Mouse (Mus musculus): ENCODE measurements around the gene Fndc9. TPM values are rescaled to one million over a fixed set of nuclear protein-coding genes. Genes with fewer than 3 reads are reported as not detected.

Gene Fndc9
- polyA plus RNA-seq, 1 experiment, result not detected

DNA sequence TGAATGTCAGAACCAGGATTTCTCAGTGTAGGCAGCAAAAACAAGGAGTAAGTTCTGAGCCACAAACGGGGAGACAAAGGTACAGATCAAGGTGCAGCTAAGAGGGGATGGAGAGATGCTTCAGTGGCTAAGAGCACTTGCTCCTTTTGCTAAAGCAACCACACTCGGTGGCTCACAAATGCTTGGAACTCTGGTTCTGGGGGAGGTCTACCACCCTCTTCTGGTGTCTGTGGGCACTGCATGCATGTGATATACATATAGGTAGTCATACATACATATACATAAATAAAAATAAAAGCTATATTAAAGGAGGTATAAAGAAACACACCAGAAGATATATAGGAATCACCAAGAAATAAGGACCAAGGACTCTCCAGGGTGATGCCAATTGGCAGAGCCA lies 11.8 kb upstream of the Fndc9 start:
- Histone ChIP-seq H3K27ac (ENCODE audit: insufficient read depth, low read depth, low read length) (no peak overlapping the region), H3K4me3 (ENCODE audit: insufficient read depth, low read depth, low read length) (no peak overlapping the region), H3K4me1 (ENCODE audit: control insufficient read depth, insufficient read depth, low read length) (peaks cover 23% of the 10 kb centered on the region)
- WGBS, result 67% methylated on average over 2 of the region's 2 CpGs
- TF ChIP-seq POLR2A (IDR thresholded peaks at IDR 0.05; ENCODE audit: insufficient read depth, low read depth, low read length) (no peak), CTCF (IDR thresholded peaks at IDR 0.05; ENCODE audit: insufficient read depth, low read depth, low read length) (no peak)

- 60% methylated on average over 5 of the region's 5 CpGs for WGBS
- no peak overlapping the region for H3K27ac ChIP-seq (ENCODE audit: insufficient read depth, low read depth, low read length)
- H3K4me3 ChIP-seq (ENCODE audit: insufficient read depth, low read depth, low read length), result no peak overlapping the region
- no peak for TF ChIP-seq POLR2A (IDR thresholded peaks at IDR 0.05; ENCODE audit: insufficient read depth, low read depth, low read length)
- TF ChIP-seq CTCF (IDR thresholded peaks at IDR 0.05; ENCODE audit: insufficient read depth, low read depth, low read length), result no peak
- H3K4me1 ChIP-seq (ENCODE audit: control insufficient read depth, insufficient read depth, low read length), result peaks cover 14% of the 10 kb centered on the region
Observed at GRCm38 (mm10) chr11:46225345-46225744, 10.0 kb upstream of the Fndc9 start.

DNA sequence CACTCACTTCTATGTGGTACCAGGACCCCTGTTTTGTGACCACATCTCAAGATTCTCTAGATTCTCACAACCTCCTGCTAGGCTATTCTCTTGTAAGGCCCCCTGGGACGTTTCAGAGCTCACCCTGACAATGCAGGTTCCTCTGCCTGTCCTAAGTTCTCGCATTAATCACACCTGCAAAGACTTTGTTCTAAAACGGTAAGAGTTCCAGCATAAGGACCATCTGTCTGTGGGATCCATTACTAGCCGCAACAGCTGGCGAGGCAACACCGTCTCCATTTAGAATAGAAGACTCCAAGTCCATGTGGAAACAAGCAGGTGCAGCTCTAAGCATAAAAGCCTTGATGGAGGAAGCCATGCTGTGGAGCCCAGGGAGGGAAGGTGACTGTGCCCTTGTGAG lies 5.1 kb upstream of the Fndc9 start:
- Histone ChIP-seq H3K4me1 (ENCODE audit: control insufficient read depth, insufficient read depth, low read length) (peaks cover 14% of the 10 kb centered on the region), H3K4me3 (ENCODE audit: insufficient read depth, low read depth, low read length) (no peak overlapping the region), H3K27ac (ENCODE audit: insufficient read depth, low read depth, low read length) (no peak overlapping the region)
- TF ChIP-seq POLR2A (IDR thresholded peaks at IDR 0.05; ENCODE audit: insufficient read depth, low read depth, low read length) (no peak), CTCF (IDR thresholded peaks at IDR 0.05; ENCODE audit: insufficient read depth, low read depth, low read length) (no peak)
- WGBS, result 66% methylated on average over 6 of the region's 6 CpGs

- 89% methylated on average over 4 of the region's 4 CpGs for WGBS
- TF ChIP-seq POLR2A (IDR thresholded peaks at IDR 0.05; ENCODE audit: insufficient read depth, low read depth, low read length), result no peak
- no peak for TF ChIP-seq CTCF (IDR thresholded peaks at IDR 0.05; ENCODE audit: insufficient read depth, low read depth, low read length)
- no peak overlapping the region for H3K27ac ChIP-seq (ENCODE audit: insufficient read depth, low read depth, low read length)
- peaks cover 17% of the 10 kb centered on the region for H3K4me1 ChIP-seq (ENCODE audit: control insufficient read depth, insufficient read depth, low read length)
- H3K4me3 ChIP-seq (ENCODE audit: insufficient read depth, low read depth, low read length), result no peak overlapping the region
Observed at GRCm38 (mm10) chr11:46232803-46233202, 2.5 kb upstream of the Fndc9 start.

DNA sequence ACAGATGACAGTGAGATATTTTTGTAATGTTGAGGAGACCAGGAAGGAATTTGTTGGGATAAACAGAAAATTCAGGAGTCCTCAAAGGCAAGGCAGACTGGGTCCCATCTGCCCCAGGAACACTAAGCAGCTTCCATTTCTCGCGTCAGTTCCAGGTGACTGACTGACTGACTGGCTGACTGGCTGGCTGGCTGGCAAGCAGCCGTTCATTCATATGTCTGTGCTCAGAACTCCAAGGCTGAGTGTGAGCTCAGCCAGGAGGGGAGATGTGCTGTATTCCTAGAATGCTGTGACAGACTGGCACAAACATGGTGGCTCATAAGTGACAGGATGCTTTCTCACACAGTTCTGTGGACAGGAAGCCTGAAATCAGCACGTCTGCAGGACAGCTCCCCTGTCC lies 1.4 kb upstream of the Fndc9 start:
- no peak for TF ChIP-seq POLR2A (IDR thresholded peaks at IDR 0.05; ENCODE audit: insufficient read depth, low read depth, low read length)
- no peak for TF ChIP-seq CTCF (IDR thresholded peaks at IDR 0.05; ENCODE audit: insufficient read depth, low read depth, low read length)
- 67% methylated on average over 4 of the region's 4 CpGs for WGBS
- no peak overlapping the region for H3K27ac ChIP-seq (ENCODE audit: insufficient read depth, low read depth, low read length)
- H3K4me3 ChIP-seq (ENCODE audit: insufficient read depth, low read depth, low read length), result no peak overlapping the region
- H3K4me1 ChIP-seq (ENCODE audit: control insufficient read depth, insufficient read depth, low read length), result peaks cover 12% of the 10 kb centered on the region

- 37% methylated on average over 4 of the region's 4 CpGs for WGBS
Observed at GRCm38 (mm10) chr11:46236976-46237375, 1.6 kb downstream of the Fndc9 start.

GRCm38 (mm10) chr11:46241150-46241673 lies 5.9 kb downstream of the Fndc9 start:
- Histone ChIP-seq H3K4me1 (ENCODE audit: control insufficient read depth, insufficient read depth, low read length) (peaks cover 17% of the 10 kb centered on the region), H3K27ac (ENCODE audit: insufficient read depth, low read depth, low read length) (no peak overlapping the region), H3K4me3 (ENCODE audit: insufficient read depth, low read depth, low read length) (no peak overlapping the region)
- TF ChIP-seq POLR2A (IDR thresholded peaks at IDR 0.05; ENCODE audit: insufficient read depth, low read depth, low read length) (no peak), CTCF (IDR thresholded peaks at IDR 0.05; ENCODE audit: insufficient read depth, low read depth, low read length) (no peak)
- WGBS, result 96% methylated on average over 7 of the region's 7 CpGs

More at GRCm38 (mm10) chr11:46236976-46237375, 1.6 kb downstream of the Fndc9 start:
- TF ChIP-seq POLR2A (IDR thresholded peaks at IDR 0.05; ENCODE audit: insufficient read depth, low read depth, low read length), result no peak
- TF ChIP-seq CTCF (IDR thresholded peaks at IDR 0.05; ENCODE audit: insufficient read depth, low read depth, low read length), result no peak
- Histone ChIP-seq H3K4me1 (ENCODE audit: control insufficient read depth, insufficient read depth, low read length) (peaks cover 12% of the 10 kb centered on the region), H3K4me3 (ENCODE audit: insufficient read depth, low read depth, low read length) (no peak overlapping the region), H3K27ac (ENCODE audit: insufficient read depth, low read depth, low read length) (no peak overlapping the region)

GRCm38 (mm10) chr11:46241985-46242384 lies 6.7 kb downstream of the Fndc9 start:
- Histone ChIP-seq H3K4me1 (ENCODE audit: control insufficient read depth, insufficient read depth, low read length) (peaks cover 17% of the 10 kb centered on the region), H3K27ac (ENCODE audit: insufficient read depth, low read depth, low read length) (no peak overlapping the region), H3K4me3 (ENCODE audit: insufficient read depth, low read depth, low read length) (no peak overlapping the region)
- WGBS, result 95% methylated on average over 8 of the region's 8 CpGs
- TF ChIP-seq CTCF (IDR thresholded peaks at IDR 0.05; ENCODE audit: insufficient read depth, low read depth, low read length) (no peak), POLR2A (IDR thresholded peaks at IDR 0.05; ENCODE audit: insufficient read depth, low read depth, low read length) (no peak)

DNA sequence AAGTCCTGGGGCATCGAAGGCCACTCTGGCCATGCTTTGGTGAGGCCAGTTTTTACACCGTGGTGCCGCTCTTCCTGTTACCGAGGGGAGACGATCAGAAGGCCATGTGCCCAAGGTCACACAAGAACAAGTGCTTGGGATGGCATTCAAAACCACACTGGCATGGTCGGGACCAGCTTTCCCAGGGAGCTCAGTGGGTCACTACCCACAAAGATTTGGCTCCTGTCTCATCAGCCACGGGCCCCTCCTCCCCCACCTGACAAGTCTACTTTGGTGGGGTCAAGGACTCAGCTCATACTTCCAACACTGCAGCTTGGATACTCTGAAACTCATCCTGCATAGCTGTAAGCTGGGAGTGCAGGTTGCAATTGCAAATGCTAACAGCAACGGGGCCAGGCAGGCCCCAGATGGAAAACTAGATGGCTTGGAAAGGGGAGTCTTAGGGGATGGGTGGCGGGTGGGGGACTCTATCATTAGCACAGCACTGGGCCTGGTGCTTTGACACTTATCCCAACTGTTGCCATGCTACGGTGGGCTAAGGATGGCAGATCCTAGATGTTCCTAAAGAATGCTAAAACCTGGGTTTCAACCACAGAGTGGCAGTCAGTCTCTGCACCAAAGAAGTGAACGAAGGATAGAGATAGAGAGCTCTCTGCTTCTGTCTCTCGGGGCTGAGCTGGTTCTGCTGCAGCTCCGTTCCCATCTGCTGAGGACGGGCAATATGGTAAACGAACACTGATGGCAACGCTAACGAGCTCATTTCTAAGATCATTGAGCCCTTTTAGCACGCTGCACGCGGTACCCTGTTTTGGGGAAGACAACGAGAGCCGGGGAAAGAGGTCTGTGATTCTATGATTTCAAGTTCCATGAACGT lies 9.6 kb downstream of the Fndc9 start:
- Histone ChIP-seq H3K27ac (ENCODE audit: insufficient read depth, low read depth, low read length) (no peak overlapping the region), H3K4me3 (ENCODE audit: insufficient read depth, low read depth, low read length) (no peak overlapping the region), H3K4me1 (ENCODE audit: control insufficient read depth, insufficient read depth, low read length) (peaks cover 17% of the 10 kb centered on the region)
- TF ChIP-seq POLR2A (IDR thresholded peaks at IDR 0.05; ENCODE audit: insufficient read depth, low read depth, low read length) (no peak), CTCF (IDR thresholded peaks at IDR 0.05; ENCODE audit: insufficient read depth, low read depth, low read length) (no peak)
- 65% methylated on average over 23 of the region's 23 CpGs for WGBS
